Mouse (Mus musculus) layer of hippocampus, adult 8-10 months (tissue): ENCODE data around the gene Dnph1. TPM values are rescaled to one million over a fixed set of nuclear protein-coding genes. Genes with fewer than 3 reads are reported as not detected.
A peak's percentile ranks its signal among the peaks of the same experiment; 100 is the strongest.

Experiments
- DNase-seq, 2 experiments: peaks; one replicate each; pipeline ENCODE4 v3.0.0; 2022; ENCODE audit warnings: low spot score in 2 of 2
- total RNA-seq, 4 experiments: library from RNA; stranded (reverse); gene quantifications; 2 replicates each; pipeline ENCODE4 v1.2.4; 2022

Gene Dnph1
- total RNA-seq, 4 experiments from 2014 or later = 4.1 to 7.5 (median 6.0) TPM

GRCm38 (mm10) chr17:46502775-46503174, 6.3 kb downstream of the Dnph1 start:
- DNase-seq = no peak

- DNase-seq = no peak
Measured at GRCm38 (mm10) chr17:46503847-46504638, 7.5 kb downstream of the Dnph1 start.

GRCm38 (mm10) chr17:46505617-46506016, 9.1 kb downstream of the Dnph1 start:
- DNase-seq = no peak

GRCm38 (mm10) chr17:46511059-46511710, 14.7 kb downstream of the Dnph1 start:
- no peak for DNase-seq

- DNase-seq = no peak
Measured at GRCm38 (mm10) chr17:46513329-46513728, 16.8 kb downstream of the Dnph1 start.

GRCm38 (mm10) chr17:46519971-46520370, 23.5 kb downstream of the Dnph1 start:
- no peak for DNase-seq

GRCm38 (mm10) chr17:46520385-46520979, 24.0 kb downstream of the Dnph1 start:
- no peak for DNase-seq

GRCm38 (mm10) chr17:46521174-46521573, 24.7 kb downstream of the Dnph1 start:
- no peak for DNase-seq

GRCm38 (mm10) chr17:46521963-46522668, 25.6 kb downstream of the Dnph1 start:
- no peak for DNase-seq

GRCm38 (mm10) chr17:46525065-46525464, 28.6 kb downstream of the Dnph1 start:
- DNase-seq = no peak

GRCm38 (mm10) chr17:46525579-46526307, 29.2 kb downstream of the Dnph1 start:
- peak in 1 of 2 experiments; percentile 62 for DNase-seq

- DNase-seq = no peak
Measured at GRCm38 (mm10) chr17:46543661-46544060, 47.1 kb downstream of the Dnph1 start.

GRCm38 (mm10) chr17:46545813-46546564, 49.5 kb downstream of the Dnph1 start, which contains the start of gene Cul9:
TSS of gene Cul9 (minus strand) at chr17:46546388.
- peak; percentile 84 to 89 for DNase-seq

GRCm38 (mm10) chr17:46546591-46546990, 50.1 kb downstream of the Dnph1 start:
- no peak for DNase-seq

- no peak for DNase-seq
Measured at GRCm38 (mm10) chr17:46546995-46547394, 50.5 kb downstream of the Dnph1 start.

GRCm38 (mm10) chr17:46547923-46548322, 51.4 kb downstream of the Dnph1 start:
- no peak for DNase-seq

GRCm38 (mm10) chr17:46548741-46549140, 52.2 kb downstream of the Dnph1 start:
- DNase-seq = no peak

GRCm38 (mm10) chr17:46549193-46549592, 52.7 kb downstream of the Dnph1 start:
- DNase-seq = no peak
